Mouse (Mus musculus) cerebellum, adult 11-12 months (tissue): Measurements from ENCODE around the gene Numa1.

ENCODE experiments used
- DNase-seq: peaks from one replicate; pipeline ENCODE4 v3.0.0; 2022

Numa1 gene

GRCm38 (mm10) chr7:102063891-102064290 is 130.0 kb downstream of the Numa1 start:
- no peak for DNase-seq
